Mouse (Mus musculus) mouse embryonic stem cell (cell line): ENCODE results near the gene Sox21.

Experiments used
- in situ Hi-C, 2 experiments: fragments of 300-500 bp; cut with MboI; formaldehyde crosslinking; loops; 1 replicate in 1 of 2; 3 replicates in 1 of 2; pipeline ENCODE4 v1.14.3; 2019 to 2020; ENCODE audit warnings: low sequenced_read_pairs in 2 of 2, low pct_unique_long_range_greater_than_20kb in 1 of 2, mixed read lengths in 1 of 2; ENCODE audit not compliant: unreplicated experiment in 1 of 2

Sox21 gene

DNA sequence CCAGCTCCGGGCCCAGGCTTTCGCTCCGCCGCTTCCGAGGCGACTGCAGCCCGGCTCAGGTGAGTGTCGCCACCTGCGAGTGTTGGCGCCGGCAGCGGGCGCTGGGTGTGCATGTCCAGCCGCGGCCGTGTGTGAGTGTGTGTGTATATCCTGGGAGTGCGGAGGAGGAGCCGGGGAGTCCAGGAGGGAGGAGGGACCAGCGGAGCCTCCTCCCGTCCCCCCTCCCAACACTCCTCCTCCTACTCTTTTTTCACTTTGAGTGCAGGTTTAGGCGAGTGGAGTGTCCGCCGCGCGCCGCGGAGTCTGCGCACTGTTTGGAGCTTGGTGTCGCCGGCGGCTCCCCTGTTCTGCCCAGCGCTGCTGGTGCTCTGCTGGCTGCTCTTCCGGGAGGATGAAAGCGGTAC is at the start of gene Sox21:
Sox21 (minus strand) TSS at position 145 of the 404 bp plus-strand sequence.
- in situ Hi-C loops: no loop called here

DNA sequence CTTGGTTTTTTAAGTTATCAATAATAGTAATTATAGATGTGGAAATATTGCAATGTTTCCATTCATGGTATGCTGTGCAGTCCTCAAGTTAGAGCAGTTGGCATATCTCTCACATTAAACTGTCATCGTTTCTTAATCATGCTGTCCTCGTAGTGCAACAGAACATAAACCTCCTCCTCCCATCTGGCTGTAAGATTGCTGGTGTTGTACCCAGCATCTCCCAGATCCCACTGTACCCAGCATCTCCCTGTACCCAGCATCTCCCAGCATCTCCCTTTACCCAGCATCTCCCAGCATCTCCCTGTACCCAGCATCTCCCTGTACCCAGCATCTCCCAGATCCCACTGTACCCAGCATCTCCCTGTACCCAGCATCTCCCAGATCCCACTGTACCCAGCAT is 49.3 kb upstream of the Sox21 start:
- in situ Hi-C loops: no loop called here

DNA sequence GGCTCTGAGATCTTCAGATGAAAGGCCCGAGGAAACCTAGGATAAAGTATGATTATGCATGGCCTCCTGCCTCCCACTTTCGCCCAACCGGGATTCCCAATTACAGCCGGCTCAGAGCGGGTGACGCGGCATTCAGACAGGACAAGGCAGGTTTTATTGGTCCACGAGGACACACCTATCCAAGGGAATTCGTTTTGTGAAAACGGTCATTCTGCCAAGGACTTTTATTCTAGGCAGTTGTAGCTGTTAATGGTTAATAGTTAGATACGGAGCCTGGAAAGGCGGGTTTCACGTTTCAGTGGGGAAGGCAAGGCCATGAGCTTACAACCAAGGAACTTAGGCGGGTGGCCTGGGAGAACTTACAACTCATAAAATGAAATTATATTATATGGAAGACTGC is 46.1 kb upstream of the Sox21 start:
- in situ Hi-C loops: no loop called here

DNA sequence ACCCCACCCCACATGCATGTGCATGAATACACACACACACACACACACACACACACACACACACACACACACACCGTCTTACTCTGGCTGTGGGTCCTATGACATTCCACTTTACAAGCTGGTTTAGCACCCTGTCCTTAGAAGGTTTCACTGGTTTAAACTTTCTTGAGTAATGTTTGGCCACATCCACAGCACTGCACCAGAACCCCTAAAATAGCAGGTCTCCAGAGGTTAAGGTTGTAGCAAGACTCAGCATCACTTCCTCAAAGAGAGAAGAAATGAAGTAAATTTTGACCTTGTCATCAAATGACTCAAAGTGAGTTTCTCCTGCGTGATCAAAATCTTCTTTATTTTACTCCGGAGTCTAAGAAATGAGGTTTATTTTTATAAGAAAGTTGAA is 45.4 kb upstream of the Sox21 start:
- in situ Hi-C loops: no loop called here

DNA sequence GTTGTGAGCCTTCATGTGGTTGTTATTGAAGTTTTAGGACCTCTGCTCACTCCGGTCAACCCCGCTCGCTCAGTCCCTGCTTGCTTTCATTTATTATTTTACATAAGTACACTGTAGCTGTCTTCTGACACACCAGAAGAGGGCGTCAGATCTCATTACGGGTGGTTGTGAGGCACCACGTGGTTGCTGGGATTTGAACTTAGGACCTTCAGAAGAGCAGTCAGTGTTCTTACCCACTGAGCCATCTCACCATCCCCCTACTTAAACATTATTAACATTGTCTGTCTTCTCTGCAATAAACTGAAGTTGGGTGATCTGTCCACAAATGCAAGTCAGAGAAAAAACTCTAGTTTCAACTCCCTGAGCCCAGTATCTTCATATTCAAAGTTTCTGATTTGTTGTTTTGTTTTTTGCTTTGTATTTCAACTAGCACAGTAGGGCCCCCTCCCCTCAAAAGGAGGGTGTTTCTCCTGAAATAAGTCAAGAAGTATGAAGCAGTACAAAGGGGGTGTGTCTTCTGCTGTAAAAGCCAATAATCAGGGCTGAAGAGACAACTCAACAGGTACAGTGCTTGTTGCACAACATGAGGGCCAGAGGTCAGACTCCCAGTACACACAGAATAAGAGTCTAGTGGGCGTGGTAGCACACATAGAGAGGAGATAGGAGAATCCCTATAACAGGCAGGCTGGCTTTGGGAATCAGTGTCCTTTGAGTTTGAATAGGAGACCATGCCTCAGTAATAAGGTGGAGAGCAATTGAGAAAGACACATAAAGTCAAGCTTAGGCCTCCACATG is 41.1 kb upstream of the Sox21 start:
- in situ Hi-C loops: no loop called here

DNA sequence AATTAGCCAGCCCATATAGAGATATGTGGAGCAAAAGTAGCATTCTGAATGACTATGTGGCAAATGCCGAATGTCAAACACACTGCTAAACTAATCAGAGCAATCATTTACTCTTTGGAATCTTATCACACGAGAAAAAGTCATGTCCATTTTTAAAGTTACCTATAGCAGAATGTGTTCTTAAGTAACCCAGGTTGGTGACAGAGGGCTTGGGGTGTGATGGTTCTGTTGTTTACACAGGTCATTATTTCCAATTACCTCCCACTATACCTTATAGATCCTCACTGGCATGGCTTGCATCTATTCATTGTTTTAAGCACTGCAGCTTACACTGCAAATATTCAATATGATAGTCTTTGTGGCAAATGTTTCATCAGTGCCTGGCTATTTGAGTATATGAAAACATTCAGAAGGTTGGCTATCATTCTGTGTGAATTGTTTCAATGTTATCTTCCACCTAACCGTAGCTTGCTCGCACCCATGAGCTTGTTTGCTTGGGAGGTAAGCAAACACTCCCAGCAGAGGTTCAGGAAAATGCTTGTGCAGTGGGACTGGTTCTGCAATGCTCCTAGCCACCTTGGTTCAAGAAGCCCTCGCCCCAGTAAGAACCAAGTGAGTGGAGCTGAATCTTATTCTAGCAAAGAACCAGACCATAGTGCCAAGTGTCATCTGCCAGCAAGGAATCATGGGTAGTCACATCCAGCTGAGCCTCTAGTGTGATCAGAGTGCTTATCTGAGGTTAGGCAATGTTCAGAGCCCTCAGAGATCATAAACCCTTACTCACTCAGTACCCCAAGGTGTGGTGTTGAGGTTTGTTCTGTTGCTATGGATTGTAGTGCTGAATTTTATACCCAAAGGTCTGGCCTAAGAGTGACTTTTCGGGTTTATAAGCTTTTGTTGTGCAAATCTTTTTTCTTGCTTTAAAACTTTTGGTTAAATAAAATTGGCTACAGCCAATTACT is 36.0 kb upstream of the Sox21 start:
- in situ Hi-C loops: no loop called here

DNA sequence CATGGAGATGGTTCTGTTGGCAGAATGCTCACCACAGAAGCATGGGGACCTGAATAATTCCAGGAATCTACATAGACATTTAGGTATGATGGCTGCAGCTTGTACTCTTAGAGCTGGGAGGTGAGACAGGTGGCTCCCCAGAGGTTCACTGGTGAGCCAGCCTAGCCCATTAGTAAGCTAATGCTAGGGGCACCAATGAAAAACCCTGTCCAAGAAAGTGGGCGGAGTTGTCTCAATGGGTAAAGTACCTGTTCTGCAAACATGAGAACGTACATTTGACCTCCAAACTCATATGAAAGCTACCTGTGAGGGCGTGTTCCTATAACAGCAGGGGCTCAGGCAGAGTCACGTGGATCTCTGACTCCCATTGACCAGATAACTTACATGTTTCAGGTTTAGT is 32.0 kb upstream of the Sox21 start:
- in situ Hi-C loops: no loop called here

DNA sequence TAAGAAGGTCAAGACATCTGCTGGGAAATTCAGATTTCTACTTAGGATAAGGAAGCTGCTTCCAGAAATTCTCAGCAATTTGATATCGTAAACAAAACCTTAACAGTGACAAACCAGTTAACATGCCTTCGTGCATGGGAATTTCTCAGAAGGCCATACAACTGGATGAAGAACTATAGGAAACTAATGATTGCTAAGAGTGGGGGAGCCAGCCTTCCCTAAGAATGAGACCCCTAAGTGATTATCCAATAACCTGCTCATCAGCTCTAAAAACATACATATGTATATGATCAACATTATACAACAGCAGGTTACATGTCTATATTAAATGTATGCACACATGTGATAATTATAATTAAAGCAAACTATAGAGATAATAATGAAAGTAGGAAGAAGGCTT is 29.8 kb upstream of the Sox21 start, which contains the start of gene Gm9376:
Gm9376 (plus strand) TSS at position 301 of the 400 bp plus-strand sequence.
- in situ Hi-C loops: no loop called here

DNA sequence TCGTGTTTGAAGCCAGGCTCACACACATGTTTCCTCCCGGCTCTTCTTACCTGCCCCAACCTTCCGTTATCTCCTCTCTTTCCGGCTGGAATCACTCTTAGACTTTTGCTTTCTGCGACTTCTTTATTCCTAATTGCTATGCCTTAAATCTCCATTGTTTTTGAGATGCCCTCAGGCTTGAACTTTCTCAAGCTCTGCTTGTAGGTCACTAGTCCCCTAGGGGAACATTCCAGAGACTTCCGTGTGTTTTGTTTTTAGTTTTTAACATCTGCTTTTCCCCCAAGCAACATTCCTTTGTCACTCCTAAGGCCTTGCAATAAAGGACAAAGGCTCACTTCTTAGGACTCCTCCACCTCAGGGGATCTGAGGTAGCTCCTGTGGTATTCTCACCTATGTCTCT is 16.6 kb upstream of the Sox21 start:
- in situ Hi-C loops: no loop called here

DNA sequence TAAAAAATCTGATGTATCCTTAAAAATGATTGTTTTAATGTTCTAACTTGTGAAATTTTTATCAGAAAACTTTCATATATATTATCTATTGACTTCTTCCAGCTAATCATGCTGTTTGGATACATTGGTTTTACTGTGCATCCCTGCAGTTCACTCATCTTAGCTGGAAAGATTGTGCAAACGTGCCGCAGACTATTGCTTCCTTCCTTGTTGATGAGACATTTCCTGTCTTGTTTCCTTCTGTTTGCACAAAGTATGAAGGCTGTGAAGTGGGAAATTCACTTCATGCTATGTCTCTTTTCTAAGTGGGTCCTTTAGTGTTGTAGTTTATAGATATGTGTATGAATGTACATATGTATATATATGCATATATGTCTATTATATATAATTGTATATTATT is 4.6 kb upstream of the Sox21 start:
- in situ Hi-C loops: no loop called here

DNA sequence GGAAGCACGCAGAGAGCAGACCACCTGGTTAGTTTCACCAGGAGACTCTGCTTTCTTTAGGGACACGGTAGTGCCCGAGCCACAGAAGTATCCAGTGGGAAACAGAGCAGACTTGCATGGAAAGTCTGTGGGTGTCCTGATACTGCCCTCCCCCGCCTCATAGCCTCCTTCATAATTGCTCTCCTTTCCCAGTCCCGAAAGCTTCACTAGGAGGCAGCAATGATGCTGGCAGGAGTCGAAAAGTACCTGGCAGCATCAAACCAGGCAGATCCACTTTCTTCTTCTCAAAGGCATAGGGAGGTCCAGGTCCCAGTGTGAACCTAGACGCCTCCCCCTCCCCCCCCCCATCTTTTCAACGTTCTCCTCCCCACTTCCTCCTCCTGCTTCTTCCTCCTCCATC is 2.5 kb upstream of the Sox21 start:
- in situ Hi-C loops: no loop called here

DNA sequence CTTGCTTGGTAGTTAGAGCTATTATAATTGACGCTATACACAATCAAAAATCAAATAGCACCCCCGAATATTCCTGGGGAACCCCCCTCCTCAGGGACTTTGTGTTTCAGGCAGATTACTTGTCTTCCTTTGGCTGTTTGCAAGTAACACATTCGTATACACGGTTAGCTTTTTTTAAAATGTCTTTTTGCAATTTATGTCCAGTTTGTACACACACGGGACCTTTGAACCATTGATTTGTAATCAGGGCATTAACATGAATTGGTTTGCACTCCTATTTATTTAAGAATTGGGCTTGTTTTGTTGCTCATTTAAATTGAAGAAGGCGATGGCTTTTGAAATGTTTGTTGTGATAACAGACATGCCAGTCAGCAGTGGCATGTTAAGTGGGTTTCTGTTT is 956 bp upstream of the Sox21 start:
- in situ Hi-C loops: no loop called here

DNA sequence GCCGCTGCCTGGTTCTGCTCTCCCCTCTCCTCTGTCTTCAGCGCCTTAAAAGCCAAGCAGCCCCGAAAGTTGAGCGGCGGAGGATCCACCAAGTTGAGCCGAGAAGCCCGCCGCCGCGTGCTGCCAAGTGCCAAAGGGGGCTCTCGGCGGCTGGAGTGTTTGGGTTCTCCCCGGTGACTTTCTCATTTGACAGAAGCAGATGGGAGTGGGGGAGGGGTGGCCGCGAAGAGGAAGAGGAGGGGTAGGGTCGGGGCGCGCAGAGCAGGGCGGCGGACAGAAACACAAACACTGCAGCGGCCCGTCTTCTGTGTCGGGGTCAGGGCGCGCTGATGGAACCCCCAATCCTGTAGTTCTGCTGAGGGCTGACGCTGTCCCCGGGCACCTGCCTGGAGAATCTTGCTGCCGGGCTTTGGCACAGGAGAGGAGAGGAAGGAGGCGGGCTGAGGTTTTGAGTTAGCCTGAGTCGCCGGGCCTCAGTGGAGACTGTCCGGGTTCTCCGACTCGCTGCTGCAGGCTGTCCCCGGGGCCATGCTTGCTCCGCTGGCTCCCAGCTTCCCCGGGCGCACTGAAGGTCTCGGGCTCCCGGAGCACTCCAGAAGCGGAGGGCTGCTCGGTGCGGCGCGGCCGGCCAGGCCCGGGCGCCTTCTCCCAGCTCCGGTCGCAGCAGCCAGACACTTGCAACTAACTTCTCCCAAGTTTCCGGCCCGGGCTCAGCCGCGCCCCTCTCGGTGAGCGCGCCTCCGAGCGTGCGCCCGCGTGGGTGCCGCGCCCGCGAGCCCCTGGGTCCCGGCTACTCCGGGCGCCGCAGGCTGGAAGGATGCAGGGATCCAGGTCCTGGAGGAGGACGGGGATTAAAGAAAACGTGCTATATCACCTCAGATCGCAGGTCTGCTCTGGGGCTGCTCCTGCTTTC is 601 bp downstream of the Sox21 start:
- in situ Hi-C loops: no loop called here

DNA sequence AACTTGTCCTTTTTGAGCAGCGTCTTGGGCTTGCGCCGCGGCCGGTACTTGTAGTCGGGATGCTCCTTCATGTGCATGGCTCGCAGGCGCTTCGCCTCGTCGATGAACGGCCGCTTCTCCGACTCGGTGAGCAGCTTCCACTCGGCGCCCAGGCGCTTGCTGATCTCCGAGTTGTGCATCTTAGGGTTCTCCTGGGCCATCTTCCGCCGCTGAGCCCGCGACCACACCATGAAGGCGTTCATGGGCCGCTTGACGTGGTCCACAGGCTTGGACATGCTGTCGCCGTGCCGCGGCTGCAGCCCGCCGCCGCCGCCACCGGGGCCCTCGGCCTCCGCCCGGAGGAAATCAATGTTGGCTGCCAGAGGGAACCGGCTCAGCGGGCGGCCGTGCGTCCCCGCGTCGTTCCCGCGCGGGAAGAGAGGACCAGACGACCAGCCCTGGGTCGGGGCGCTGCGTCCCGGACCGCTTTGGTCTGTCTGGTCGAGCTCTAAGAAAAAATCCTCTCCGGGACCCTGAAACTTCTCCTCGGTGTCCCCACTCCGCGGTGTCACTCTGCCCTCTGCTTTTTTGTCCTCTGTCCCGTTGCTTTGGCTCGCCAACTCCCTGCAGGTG is 1.4 kb downstream of the Sox21 start:
- in situ Hi-C loops: no loop called here

DNA sequence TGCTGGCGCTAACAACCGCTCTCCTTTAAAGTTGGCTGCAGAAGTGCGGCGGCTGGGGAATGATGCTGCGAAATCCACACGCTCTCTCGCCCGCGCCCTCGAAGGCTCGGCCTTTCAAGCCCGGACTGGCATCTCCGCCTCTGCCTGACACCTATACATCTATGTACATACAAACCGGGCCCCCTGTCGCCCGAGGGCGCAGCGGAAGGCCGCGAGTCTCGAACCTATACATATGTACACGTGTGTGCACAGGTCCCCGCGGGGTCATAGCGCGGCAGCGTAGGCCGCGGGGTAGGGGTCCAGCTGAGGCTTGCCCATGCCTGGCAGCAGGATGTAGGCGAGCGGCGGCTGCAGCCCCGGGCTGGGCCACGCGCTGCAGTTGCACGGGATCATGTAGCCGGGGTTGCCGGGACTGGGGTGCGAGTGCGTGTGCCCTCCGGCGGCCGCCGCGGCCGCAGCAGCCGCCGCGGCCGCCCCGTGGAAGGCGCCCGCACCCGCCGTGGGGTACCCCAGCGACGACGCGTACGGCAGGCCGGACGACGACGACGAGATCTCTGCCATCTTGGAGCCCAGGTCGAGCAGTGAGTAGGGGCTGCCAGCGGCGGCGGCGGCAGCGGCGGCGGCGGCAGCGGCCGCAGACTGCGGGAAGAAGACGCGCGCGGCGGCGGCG is 2.2 kb downstream of the Sox21 start:
- in situ Hi-C loops: no loop called here

DNA sequence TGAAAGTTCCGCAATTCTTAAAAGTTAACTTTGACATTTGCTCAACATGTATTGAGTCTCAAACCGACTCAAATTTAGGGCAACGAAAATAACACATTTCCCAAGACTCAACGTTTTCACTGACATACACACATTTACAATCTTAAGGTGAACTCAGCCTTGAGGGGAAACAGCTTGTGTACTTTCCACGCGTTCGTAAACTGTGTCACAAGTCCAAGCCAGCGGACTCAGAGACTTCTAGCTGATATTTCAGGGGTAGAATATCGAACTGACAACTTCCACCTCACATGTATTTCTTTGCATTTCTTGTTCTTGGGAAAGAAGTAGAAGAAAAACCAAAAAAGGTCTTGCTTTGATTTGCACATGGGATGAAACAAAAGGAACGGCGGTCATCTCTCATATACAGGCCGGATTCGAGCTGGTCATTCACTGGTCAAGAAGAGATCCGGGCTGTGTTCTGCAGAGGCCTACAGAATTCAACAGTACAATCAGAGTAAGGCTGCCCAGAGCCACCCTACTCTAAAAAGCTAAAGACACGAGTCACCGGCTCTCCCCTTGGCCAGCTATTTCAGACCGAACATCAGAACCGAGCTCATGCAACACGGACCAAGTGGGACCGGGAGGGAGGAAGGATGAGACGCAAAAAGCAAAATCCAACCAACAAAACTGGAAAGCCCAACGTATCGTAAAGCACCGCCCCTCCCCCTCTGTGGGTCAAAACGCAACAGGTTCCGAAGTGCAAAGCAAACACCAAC is 2.9 kb downstream of the Sox21 start:
- in situ Hi-C loops: no loop called here

DNA sequence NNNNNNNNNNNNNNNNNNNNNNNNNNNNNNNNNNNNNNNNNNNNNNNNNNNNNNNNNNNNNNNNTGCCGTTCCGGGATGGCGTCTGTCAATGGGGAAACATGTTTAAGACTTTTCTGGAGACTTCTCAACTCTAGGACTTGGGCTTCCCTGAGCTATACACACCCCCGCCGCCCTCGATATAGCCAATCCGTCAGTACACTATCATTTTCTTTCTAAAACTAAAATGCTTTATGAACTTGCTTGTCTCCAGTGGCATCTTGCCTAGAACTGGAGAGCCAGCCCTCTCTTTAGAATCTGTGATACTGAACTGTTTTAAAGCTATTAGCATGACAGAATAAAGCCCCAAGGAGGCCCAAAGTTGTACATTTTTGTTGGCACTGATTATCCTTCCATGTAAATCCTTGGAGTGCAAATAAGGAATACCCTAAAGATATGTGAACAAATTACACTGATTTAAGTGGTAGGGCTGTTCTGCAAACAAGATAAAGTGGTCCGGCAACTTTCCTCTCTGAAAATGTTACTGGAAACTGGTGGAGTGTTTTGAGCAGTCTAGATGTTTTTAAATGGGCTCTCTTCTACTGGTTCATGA is 4.4 kb downstream of the Sox21 start:
- in situ Hi-C loops: no loop called here
